Mouse (Mus musculus) ES-Bruce4 (cell line): ENCODE measurements around the gene Crabp2.

Experiments
- CTCF ChIP-seq: IDR thresholded peaks from one replicate; pipeline ENCODE4 v1.8.1; 2011; ENCODE audit warnings: low read depth, low read length
- EP300 ChIP-seq: IDR thresholded peaks from 2 replicates; pipeline ENCODE4 v1.6.1; 2011; ENCODE audit warnings: low read depth, low read length; ENCODE audit not compliant: insufficient read depth
- POLR2A ChIP-seq: IDR thresholded peaks from one replicate; pipeline ENCODE4 v1.8.1; 2011; ENCODE audit warnings: low read length; ENCODE audit not compliant: insufficient read depth

- no peak for TF ChIP-seq CTCF
- TF ChIP-seq POLR2A: no peak
- TF ChIP-seq EP300: no peak
Measured at GRCm38 (mm10) chr3:87934026-87934425, 14.4 kb upstream of the Crabp2 start.
